ENCODE assay signal across 21 mouse cellular contexts in genomic region chr13:58972511-58972910, GRCm38 (mm10).
A peak's percentile ranks its signal among the peaks of the same experiment; 100 is the strongest.
DNase-seq lines count a peak whose midpoint lies in the region; ATAC-seq and TF ChIP-seq lines count a peak whose summit lies in the region.
"Had no signal": no experiment of that assay in that cellular context is flagged by ENCODE, and none has a peak within 500 bp of the region (broad histone marks: within the 10 kb centered on the region; RNA-seq: fewer than 3 reads in every experiment).

No protein-coding gene starts in this region.

- no peak overlapping the region for H3K9ac ChIP-seq in lung, embryonic 14.5 days
- H3K9ac ChIP-seq in forebrain, embryonic 14.5 days (ENCODE audit: low read length), result no peak overlapping the region
- no peak overlapping the region for H3K9ac ChIP-seq in limb, embryonic 12.5 days (replicated peaks)

- ATAC-seq in lung, embryonic 14.5 days (ENCODE audit: insufficient read depth), result no peak
- no peak for ATAC-seq in forebrain, embryonic 14.5 days
- no peak for ATAC-seq in limb, embryonic 12.5 days (ENCODE audit: insufficient number of reproducible peaks, insufficient read depth, low FRiP score, low TSS enrichment, low read depth)
- ATAC-seq: CD4-positive, CD25-positive, alpha-beta regulatory T cell, adult 4 months; intestine, embryonic 16.5 days had no signal

- no peak for TF ChIP-seq CTCF in lung, embryonic 14.5 days (IDR thresholded peaks at IDR 0.05; ENCODE audit: low read depth)

- H3K4me3 ChIP-seq in lung, embryonic 14.5 days (ENCODE audit: low read depth, low read length), result no peak overlapping the region
- no peak overlapping the region for H3K4me3 ChIP-seq in forebrain, embryonic 14.5 days (ENCODE audit: low read depth, low read length)
- H3K4me3 ChIP-seq in limb, embryonic 12.5 days (replicated peaks), result no peak overlapping the region
- H3K4me3 ChIP-seq: erythroblast, embryonic 14.5 days; heart, embryonic 10.5 days had no signal

- no peaks in the 10 kb centered on the region for H3K9me3 ChIP-seq in lung, embryonic 14.5 days (ENCODE audit: low read depth, low read length)
- no peaks in the 10 kb centered on the region for H3K9me3 ChIP-seq in forebrain, embryonic 14.5 days (replicated peaks; ENCODE audit: control insufficient read depth, low read length)
- no peaks in the 10 kb centered on the region for H3K9me3 ChIP-seq in limb, embryonic 12.5 days
- H3K9me3 ChIP-seq: heart, embryonic 10.5 days had no signal

- no peaks in the 10 kb centered on the region for H3K27me3 ChIP-seq in lung, embryonic 14.5 days (ENCODE audit: insufficient read depth, low read length)
- H3K27me3 ChIP-seq in forebrain, embryonic 14.5 days (replicated peaks; ENCODE audit: control insufficient read depth, insufficient read depth, low read length), result no peaks in the 10 kb centered on the region
- H3K27me3 ChIP-seq in limb, embryonic 12.5 days, result no peaks in the 10 kb centered on the region

- H3K27ac ChIP-seq in lung, embryonic 14.5 days (ENCODE audit: low read depth), result no peak overlapping the region
- peak overlapping the region; percentile 65 for H3K27ac ChIP-seq in forebrain, embryonic 14.5 days (ENCODE audit: low read depth, low read length)
- peak overlapping the region; percentile 83; the same call in 1 of the 2 replicates for H3K27ac ChIP-seq in limb, embryonic 12.5 days
- H3K27ac ChIP-seq: heart, embryonic 10.5 days had no signal

- H3K36me3 ChIP-seq in lung, embryonic 14.5 days (ENCODE audit: insufficient read depth), result no peaks in the 10 kb centered on the region
- H3K36me3 ChIP-seq in forebrain, embryonic 14.5 days (ENCODE audit: control insufficient read depth, insufficient read depth, low read length), result no peaks in the 10 kb centered on the region
- H3K36me3 ChIP-seq in limb, embryonic 12.5 days, result no peaks in the 10 kb centered on the region
- H3K36me3 ChIP-seq: G1E; heart, embryonic 10.5 days had no signal

- peak; percentile 71 to 72 for DNase-seq in cerebellum, postnatal 10 days
- DNase-seq in cerebellum, postnatal 4 days (ENCODE audit: low spot score in 2 of 2), result no peak
- DNase-seq in lung, embryonic 14.5 days, result peak; percentile 62
- DNase-seq in lung, postnatal 10 days, result no peak
- DNase-seq in forebrain, embryonic 14.5 days (ENCODE audit: low spot score), result peak; percentile 41
- no peak for DNase-seq in gastrocnemius, adult 18-20 months (ENCODE audit: low spot score)
- no peak for DNase-seq in ovary, adult 18-20 months (ENCODE audit: low spot score)
- DNase-seq: cerebellum, adult 11 months; heart, postnatal 36 days; liver; lung, adult 18-20 months; lung, postnatal 4 days; right cerebral cortex, postnatal 4 days; thymus, postnatal 25 days had no signal

- H3K4me1 ChIP-seq in lung, embryonic 14.5 days (ENCODE audit: insufficient read depth), result peaks cover 7% of the 10 kb centered on the region; the same call in 1 of the 2 replicates
- H3K4me1 ChIP-seq in forebrain, embryonic 14.5 days (ENCODE audit: control insufficient read depth, insufficient read depth, low read length), result peaks cover 19% of the 10 kb centered on the region
- peaks cover 36% of the 10 kb centered on the region for H3K4me1 ChIP-seq in limb, embryonic 12.5 days (replicated peaks)

- no peak overlapping the region for H3K4me2 ChIP-seq in lung, embryonic 14.5 days
- no peak overlapping the region for H3K4me2 ChIP-seq in forebrain, embryonic 14.5 days (ENCODE audit: low read length)
- H3K4me2 ChIP-seq in limb, embryonic 12.5 days, result no peak overlapping the region
- H3K4me2 ChIP-seq: midbrain, embryonic 11.5 days had no signal

- whole genome bisulfite sequencing in lung, embryonic 14.5 days, result 36% methylated on average over 5 of the region's 5 CpGs
- 22% methylated on average over 5 of the region's 5 CpGs for WGBS in forebrain, embryonic 14.5 days
- 66% methylated on average over 5 of the region's 5 CpGs for WGBS in limb, embryonic 12.5 days

Comparison
In these comparisons a context has a peak if more than half of its experiments do, and no peak if none do; other contexts are left out.
1. DNase-seq: peak in cerebellum, postnatal 10 days (2 of 2), lung, embryonic 14.5 days (single experiment) and forebrain, embryonic 14.5 days (single experiment); none in cerebellum, postnatal 4 days (0 of 2), lung, postnatal 10 days (single experiment), gastrocnemius, adult 18-20 months (single experiment) and ovary, adult 18-20 months (single experiment).